Mouse (Mus musculus): Measurements from ENCODE around the gene Eva1b. TPM values are rescaled to one million over a fixed set of nuclear protein-coding genes. Genes with fewer than 3 reads are reported as not detected.

Eva1b gene
- polyA plus RNA-seq, 1 experiment from 2014 or later, result 97.8 TPM

DNA sequence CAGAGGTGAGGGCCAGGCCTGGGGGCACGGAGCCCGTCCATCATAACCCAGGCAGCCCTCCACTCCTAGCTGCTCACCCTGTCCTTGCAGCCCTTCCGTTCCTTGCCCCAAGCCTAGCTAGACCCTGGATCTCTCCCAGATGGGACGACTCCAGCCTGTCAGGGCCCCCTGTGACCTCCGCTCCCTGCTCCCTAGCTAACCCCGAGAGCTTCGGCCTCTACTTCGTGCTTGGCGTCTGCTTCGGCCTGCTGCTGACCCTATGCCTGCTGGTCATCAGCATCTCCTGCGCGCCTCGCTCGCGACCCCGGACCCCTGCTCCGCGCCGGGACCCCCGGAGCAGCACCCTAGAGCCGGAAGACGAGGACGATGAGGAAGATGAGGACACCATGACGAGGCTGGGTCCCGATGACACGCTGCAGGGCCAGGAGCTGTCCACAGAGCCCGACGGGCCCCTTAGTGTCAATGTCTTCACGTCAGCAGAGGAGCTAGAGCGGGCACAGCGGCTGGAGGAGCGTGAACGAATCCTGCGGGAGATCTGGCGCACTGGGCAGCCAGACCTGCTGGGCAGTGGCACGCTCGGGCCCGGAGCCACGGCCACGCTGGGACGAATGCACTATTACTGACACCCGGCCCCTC, 1.6 kb downstream of the Eva1b start:
- H3K4me2 ChIP-seq, result peak overlapping the region; percentile 92
- no peaks in the 10 kb centered on the region for H3K27me3 ChIP-seq (ENCODE audit: insufficient read depth, low read length)
- peak overlapping the region; percentile 76 for H3K9ac ChIP-seq
- TF ChIP-seq CTCF (IDR thresholded peaks at IDR 0.05; ENCODE audit: low read depth), result no peak
- 8% methylated on average over 42 of the region's 42 CpGs for WGBS
- no peaks in the 10 kb centered on the region for H3K9me3 ChIP-seq (ENCODE audit: low read depth, low read length)
- DNase-seq (no peak), ATAC-seq (ENCODE audit: insufficient read depth) (no peak)
- H3K27ac ChIP-seq (ENCODE audit: low read depth), result peak overlapping the region; percentile 93
- peaks cover 18% of the 10 kb centered on the region for H3K36me3 ChIP-seq (ENCODE audit: insufficient read depth)
- peaks cover 10% of the 10 kb centered on the region for H3K4me1 ChIP-seq (ENCODE audit: insufficient read depth)
- peak overlapping the region; percentile 71 for H3K4me3 ChIP-seq (ENCODE audit: low read depth, low read length)

DNA sequence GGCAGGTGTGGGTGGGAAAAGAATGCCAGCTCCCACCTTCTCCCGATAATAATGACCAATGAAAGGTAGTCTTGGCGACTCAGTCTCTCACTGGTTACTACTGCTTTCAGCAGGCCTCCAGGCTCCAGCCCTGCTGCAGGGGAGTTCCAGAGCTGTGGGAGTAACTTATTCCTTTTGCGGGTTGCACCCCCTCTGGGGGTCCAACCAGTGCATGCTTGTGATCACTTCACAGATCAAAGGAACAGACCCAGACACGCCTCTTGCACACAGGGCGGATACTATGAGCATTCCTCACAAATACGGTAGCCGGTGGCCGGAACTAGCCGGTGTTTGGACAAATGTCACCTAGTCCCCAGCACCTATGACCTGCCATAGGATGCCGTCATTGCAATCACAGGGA, 2.3 kb downstream of the Eva1b start:
- H3K4me3 ChIP-seq (ENCODE audit: low read depth, low read length), result peak overlapping the region; percentile 71
- WGBS, result 12% methylated on average over 10 of the region's 10 CpGs
- no peaks in the 10 kb centered on the region for H3K27me3 ChIP-seq (ENCODE audit: insufficient read depth, low read length)
- ATAC-seq (ENCODE audit: insufficient read depth) (peak; percentile 0), DNase-seq (no peak)
- TF ChIP-seq CTCF (IDR thresholded peaks at IDR 0.05; ENCODE audit: low read depth), result no peak
- H3K36me3 ChIP-seq (ENCODE audit: insufficient read depth), result peaks cover 18% of the 10 kb centered on the region
- H3K9me3 ChIP-seq (ENCODE audit: low read depth, low read length), result no peaks in the 10 kb centered on the region
- H3K4me2 ChIP-seq, result peak overlapping the region; percentile 92
- H3K9ac ChIP-seq, result peak overlapping the region; percentile 76
- H3K4me1 ChIP-seq (ENCODE audit: insufficient read depth), result peaks cover 10% of the 10 kb centered on the region
- peak overlapping the region; percentile 93 for H3K27ac ChIP-seq (ENCODE audit: low read depth)

DNA sequence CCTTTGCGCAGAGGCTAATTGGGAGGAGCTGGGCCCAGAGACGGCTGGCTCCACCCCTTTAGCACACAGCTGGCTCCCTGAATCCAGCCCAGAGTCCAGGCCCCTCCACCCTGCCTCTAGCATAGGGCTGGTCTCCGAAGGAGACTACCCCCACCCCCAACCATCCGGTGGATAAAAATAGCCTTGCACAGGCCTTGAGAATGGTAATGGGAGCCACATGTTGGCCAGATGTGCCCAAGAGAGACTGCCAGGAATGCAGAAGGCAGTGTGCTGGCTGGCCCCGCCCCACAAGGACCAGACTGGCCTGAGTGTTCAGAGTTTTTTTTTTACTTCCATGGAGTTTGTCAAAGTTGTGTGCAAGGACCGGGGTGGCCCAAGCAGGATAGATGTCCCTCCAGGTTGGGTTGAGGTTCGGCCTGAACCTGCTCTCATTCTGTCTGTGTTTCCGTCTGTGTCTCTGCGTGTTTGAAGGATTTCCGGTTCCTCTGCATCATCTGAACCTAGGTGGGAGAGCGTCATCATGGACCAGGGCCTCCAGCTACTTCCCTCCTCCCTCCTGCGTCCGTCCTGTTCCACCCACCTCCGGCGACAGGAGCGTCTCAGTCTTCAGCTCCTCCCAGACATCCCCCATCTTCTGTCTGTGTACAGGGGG, 2.9 kb downstream of the Eva1b start:
- H3K4me1 ChIP-seq (ENCODE audit: insufficient read depth), result peaks cover 14% of the 10 kb centered on the region
- peak overlapping the region; percentile 71 for H3K4me3 ChIP-seq (ENCODE audit: low read depth, low read length)
- ATAC-seq (ENCODE audit: insufficient read depth), result peak; percentile 83
- 16% methylated on average over 16 of the region's 16 CpGs for WGBS
- H3K36me3 ChIP-seq (ENCODE audit: insufficient read depth), result peaks cover 18% of the 10 kb centered on the region
- DNase-seq, result peak; percentile 94
- no peak for TF ChIP-seq CTCF (IDR thresholded peaks at IDR 0.05; ENCODE audit: low read depth)
- no peaks in the 10 kb centered on the region for H3K27me3 ChIP-seq (ENCODE audit: insufficient read depth, low read length)
- peak overlapping the region; percentile 93 for H3K27ac ChIP-seq (ENCODE audit: low read depth)
- peak overlapping the region; percentile 92 for H3K4me2 ChIP-seq
- no peaks in the 10 kb centered on the region for H3K9me3 ChIP-seq (ENCODE audit: low read depth, low read length)
- H3K9ac ChIP-seq, result peak overlapping the region; percentile 5; the same call in 1 of the 2 replicates

DNA sequence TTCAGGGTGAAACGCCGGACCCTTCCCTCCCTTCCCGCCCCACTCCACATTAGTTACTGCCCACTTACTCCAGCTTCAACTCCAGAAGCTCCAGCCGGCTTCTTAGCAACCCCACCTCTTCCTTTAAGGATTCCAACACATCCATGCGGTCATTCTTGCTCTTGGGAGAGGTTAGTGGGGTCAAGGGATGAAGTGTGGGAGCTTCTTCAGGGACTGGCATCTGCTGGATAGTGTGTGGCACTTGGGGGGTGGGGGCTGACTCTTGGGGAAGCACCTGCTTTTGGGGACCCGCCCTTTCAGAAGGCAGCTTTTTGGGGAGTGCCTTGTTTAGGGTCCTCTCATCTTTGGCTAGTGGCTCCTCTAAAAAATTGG, 3.4 kb downstream of the Eva1b start:
- WGBS, result 41% methylated on average over 6 of the region's 6 CpGs
- DNase-seq, result no peak
- H3K27ac ChIP-seq (ENCODE audit: low read depth), result peak overlapping the region; percentile 93
- ATAC-seq (ENCODE audit: insufficient read depth), result no peak
- peak overlapping the region; percentile 5; the same call in 1 of the 2 replicates for H3K9ac ChIP-seq
- H3K36me3 ChIP-seq (ENCODE audit: insufficient read depth), result peaks cover 18% of the 10 kb centered on the region
- H3K9me3 ChIP-seq (ENCODE audit: low read depth, low read length), result no peaks in the 10 kb centered on the region
- peaks cover 19% of the 10 kb centered on the region for H3K4me1 ChIP-seq (ENCODE audit: insufficient read depth)
- no peak for TF ChIP-seq CTCF (IDR thresholded peaks at IDR 0.05; ENCODE audit: low read depth)
- peak overlapping the region; percentile 71 for H3K4me3 ChIP-seq (ENCODE audit: low read depth, low read length)
- H3K4me2 ChIP-seq, result peak overlapping the region; percentile 92
- no peaks in the 10 kb centered on the region for H3K27me3 ChIP-seq (ENCODE audit: insufficient read depth, low read length)

DNA sequence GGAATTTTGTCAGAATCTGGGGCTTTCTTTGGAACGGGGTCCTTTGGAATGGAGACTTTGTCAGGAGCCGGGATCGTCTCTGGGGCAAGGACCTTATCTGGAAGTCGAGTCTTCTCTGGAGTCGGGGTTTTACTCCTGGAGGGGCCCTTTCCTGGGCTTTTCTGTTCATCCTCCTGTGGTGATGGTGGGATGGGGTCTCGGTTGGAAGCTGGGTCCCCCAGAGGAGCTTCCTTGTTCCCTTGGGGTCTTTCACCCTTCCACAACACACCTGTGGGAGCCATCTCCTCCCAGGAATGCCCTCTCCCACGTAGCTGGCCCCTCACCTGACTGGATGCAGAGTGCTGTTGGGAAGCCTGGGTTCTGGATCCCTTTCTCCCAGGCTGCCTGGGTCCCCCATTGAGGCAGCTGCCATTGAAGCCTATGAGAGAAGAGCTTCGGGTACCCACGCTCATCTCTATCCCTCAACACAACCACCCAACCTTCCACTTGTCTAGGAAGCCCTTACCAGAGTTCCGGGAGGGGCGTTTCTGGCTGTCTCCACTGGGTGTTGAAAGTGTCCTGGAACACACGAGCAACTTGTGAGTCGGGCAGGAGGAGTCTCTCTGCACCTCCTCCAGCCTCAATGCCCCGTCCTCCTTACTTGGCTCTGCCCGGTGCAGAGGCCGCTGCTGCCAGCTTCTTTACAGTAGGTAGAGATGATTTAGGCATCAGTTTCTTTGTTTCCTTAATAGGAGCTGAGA, 4.3 kb downstream of the Eva1b start:
- Histone ChIP-seq H3K27me3 (ENCODE audit: insufficient read depth, low read length) (no peaks in the 10 kb centered on the region), H3K9me3 (ENCODE audit: low read depth, low read length) (no peaks in the 10 kb centered on the region), H3K4me1 (ENCODE audit: insufficient read depth) (peaks cover 21% of the 10 kb centered on the region), H3K36me3 (ENCODE audit: insufficient read depth) (peaks cover 18% of the 10 kb centered on the region), H3K9ac (no peak overlapping the region), H3K4me3 (ENCODE audit: low read depth, low read length) (no peak overlapping the region), H3K27ac (ENCODE audit: low read depth) (no peak overlapping the region), H3K4me2 (no peak overlapping the region)
- no peak for DNase-seq
- ATAC-seq (ENCODE audit: insufficient read depth), result no peak
- TF ChIP-seq CTCF (IDR thresholded peaks at IDR 0.05; ENCODE audit: low read depth), result no peak
- WGBS, result 80% methylated on average over 16 of the region's 16 CpGs

DNA sequence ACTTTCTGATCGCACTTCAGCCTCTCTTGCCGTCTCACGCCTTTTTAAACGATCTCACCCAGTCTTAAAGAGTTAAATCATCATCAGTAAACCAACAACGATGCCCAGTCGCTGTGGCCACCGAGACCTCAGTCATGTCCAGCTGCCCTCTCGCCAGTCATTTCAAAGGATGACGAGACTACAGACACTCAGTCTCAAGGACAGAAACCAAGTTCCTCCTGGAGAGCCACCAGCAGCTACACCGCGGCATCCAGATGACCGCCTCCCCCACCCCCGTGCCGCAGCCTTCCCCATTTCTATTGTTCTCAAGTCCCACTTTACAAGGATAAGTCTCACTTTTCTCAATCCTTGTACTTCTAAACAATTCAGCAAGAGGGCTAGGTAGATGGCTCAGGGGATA, 5.3 kb downstream of the Eva1b start:
- Histone ChIP-seq H3K27ac (ENCODE audit: low read depth) (no peak overlapping the region), H3K36me3 (ENCODE audit: insufficient read depth) (peaks cover 18% of the 10 kb centered on the region), H3K27me3 (ENCODE audit: insufficient read depth, low read length) (no peaks in the 10 kb centered on the region), H3K4me1 (ENCODE audit: insufficient read depth) (peaks cover 21% of the 10 kb centered on the region), H3K9ac (no peak overlapping the region), H3K9me3 (ENCODE audit: low read depth, low read length) (no peaks in the 10 kb centered on the region), H3K4me3 (ENCODE audit: low read depth, low read length) (no peak overlapping the region), H3K4me2 (no peak overlapping the region)
- no peak for TF ChIP-seq CTCF (IDR thresholded peaks at IDR 0.05; ENCODE audit: low read depth)
- WGBS, result 48% methylated on average over 14 of the region's 14 CpGs
- ATAC-seq (ENCODE audit: insufficient read depth), result no peak
- DNase-seq, result no peak

DNA sequence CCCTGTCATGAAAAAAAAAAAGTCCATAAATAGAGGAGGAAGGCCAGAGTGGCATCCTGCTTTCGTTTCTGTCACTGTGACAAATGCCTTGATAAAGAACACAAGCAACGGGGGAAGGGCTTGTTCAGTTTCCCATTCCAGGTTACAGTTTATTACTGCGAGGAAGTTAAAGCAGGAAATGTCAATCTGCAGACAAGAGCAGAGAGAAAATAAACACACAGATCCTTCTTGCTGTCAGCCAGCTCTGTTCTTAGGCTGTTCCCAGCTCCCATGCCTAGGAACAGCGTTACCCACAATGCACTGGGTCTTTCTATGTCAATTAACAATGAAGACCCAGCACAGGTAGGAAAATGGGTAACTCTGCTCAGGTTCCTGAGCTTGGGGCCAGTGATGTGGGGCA, 7.6 kb downstream of the Eva1b start:
- H3K4me3 ChIP-seq (ENCODE audit: low read depth, low read length), result no peak overlapping the region
- H3K9me3 ChIP-seq (ENCODE audit: low read depth, low read length), result no peaks in the 10 kb centered on the region
- no peak overlapping the region for H3K9ac ChIP-seq
- WGBS, result 23% methylated on average over 4 of the region's 4 CpGs
- peaks cover 11% of the 10 kb centered on the region; the same call in 1 of the 2 replicates for H3K36me3 ChIP-seq (ENCODE audit: insufficient read depth)
- DNase-seq, result peak; percentile 67
- H3K4me1 ChIP-seq (ENCODE audit: insufficient read depth), result peaks cover 17% of the 10 kb centered on the region
- H3K4me2 ChIP-seq, result no peak overlapping the region
- TF ChIP-seq CTCF (IDR thresholded peaks at IDR 0.05; ENCODE audit: low read depth), result no peak
- H3K27ac ChIP-seq (ENCODE audit: low read depth), result peak overlapping the region; percentile 81
- ATAC-seq (ENCODE audit: insufficient read depth), result no peak
- no peaks in the 10 kb centered on the region for H3K27me3 ChIP-seq (ENCODE audit: insufficient read depth, low read length)

Measured in lung, embryonic 14.5 days (tissue).